Comparison of ENCODE assay signal across 9 mouse cellular contexts in the genomic region with DNA sequence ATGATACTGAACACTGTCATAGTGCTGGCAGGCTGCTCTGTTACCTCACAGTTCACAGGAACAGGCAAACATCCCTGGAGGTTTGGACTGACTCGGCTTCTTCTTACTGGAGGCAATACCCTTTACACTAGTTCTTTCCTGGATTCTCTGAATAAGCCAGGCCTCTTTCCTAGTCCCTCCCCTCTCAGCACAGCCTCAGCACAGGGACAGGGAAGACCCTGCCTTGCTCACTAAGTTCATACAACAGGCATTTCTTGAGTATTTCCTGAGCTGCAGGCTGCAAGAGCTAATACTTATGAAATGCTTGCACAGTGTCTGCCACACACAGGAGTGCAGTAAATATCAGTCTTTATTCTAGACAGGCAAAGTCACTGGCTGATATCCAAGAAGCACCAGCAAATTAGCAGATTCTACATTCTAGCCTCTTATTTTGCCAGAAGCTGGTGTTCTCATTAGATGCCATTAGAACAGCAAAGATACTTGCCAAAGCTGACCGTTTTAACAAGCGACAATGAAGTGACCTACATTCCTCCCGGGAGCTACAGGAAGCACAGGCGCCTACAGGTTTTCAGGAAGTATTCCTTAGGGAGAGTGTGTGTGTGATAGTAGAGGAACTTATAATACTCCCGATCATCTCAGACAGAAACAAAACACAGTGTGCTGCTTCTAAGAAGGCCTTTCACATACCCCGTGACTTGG.
DNase-seq lines count a peak whose midpoint lies in the region; ATAC-seq and TF ChIP-seq lines count a peak whose summit lies in the region.
"Had no signal": no experiment of that assay in that cellular context is flagged by ENCODE, and none has a peak within 500 bp of the region (broad histone marks: within the 10 kb centered on the region; RNA-seq: fewer than 3 reads in every experiment).

No protein-coding gene starts in this region.

- peak; percentile 45 for ATAC-seq in forebrain, postnatal 0 days
- 0 out of 2 replicates have a peak, but pooled peaks have one; percentile 20 for ATAC-seq in midbrain, embryonic 13.5 days
- ATAC-seq in liver, postnatal 0 days: no peak
- ATAC-seq: inflammation-experienced regulatory T-cells, adult 6 months had no signal

- no peaks in the 10 kb centered on the region for H3K9me3 ChIP-seq in forebrain, postnatal 0 days (ENCODE audit: low read length)
- H3K9me3 ChIP-seq in midbrain, embryonic 13.5 days: no peaks in the 10 kb centered on the region
- no peaks in the 10 kb centered on the region for H3K9me3 ChIP-seq in liver, postnatal 0 days (ENCODE audit: low read length)

- H3K4me2 ChIP-seq in forebrain, postnatal 0 days (ENCODE audit: low read depth): no peak overlapping the region
- no peak overlapping the region for H3K4me2 ChIP-seq in midbrain, embryonic 13.5 days (replicated peaks)
- no peak overlapping the region for H3K4me2 ChIP-seq in liver, postnatal 0 days (ENCODE audit: low read depth, low read length)

- 0 out of 2 replicates have a peak, but pooled peaks cover 7% of the 10 kb centered on the region for H3K4me1 ChIP-seq in forebrain, postnatal 0 days (ENCODE audit: insufficient read depth)
- peaks cover 30% of the 10 kb centered on the region for H3K4me1 ChIP-seq in midbrain, embryonic 13.5 days (replicated peaks)
- H3K4me1 ChIP-seq in liver, postnatal 0 days (ENCODE audit: insufficient read depth): peaks cover 13% of the 10 kb centered on the region

- WGBS in forebrain, postnatal 0 days: 16% methylated on average over 7 of the region's 7 CpGs
- WGBS in midbrain, embryonic 13.5 days: 60% methylated on average over 7 of the region's 7 CpGs
- WGBS in liver, postnatal 0 days (ENCODE audit: insufficient replicate concordance): 65% methylated on average over 7 of the region's 7 CpGs

- intact Hi-C loops in left cerebral cortex, postnatal 36 days (cut with DNase I): no loop called here

- H3K27me3 ChIP-seq in forebrain, postnatal 0 days (ENCODE audit: insufficient read depth, low read length): no peaks in the 10 kb centered on the region
- H3K27me3 ChIP-seq in midbrain, embryonic 13.5 days: no peaks in the 10 kb centered on the region
- no peaks in the 10 kb centered on the region for H3K27me3 ChIP-seq in liver, postnatal 0 days (ENCODE audit: insufficient read depth, low read length)

- H3K4me3 ChIP-seq in forebrain, postnatal 0 days (ENCODE audit: low read depth, low read length): no peak overlapping the region
- no peak overlapping the region for H3K4me3 ChIP-seq in midbrain, embryonic 13.5 days (replicated peaks)
- H3K4me3 ChIP-seq in liver, postnatal 0 days (ENCODE audit: low read depth, low read length): no peak overlapping the region

- DNase-seq in cerebellum, adult 8-10 months: peak; percentile 40
- DNase-seq in cerebellum, postnatal 4 days (ENCODE audit: low spot score in 2 of 2): no peak
- peak; percentile 35 for DNase-seq in left cerebral cortex, adult 11 months (ENCODE audit: low spot score)
- no peak for DNase-seq in left cerebral cortex, postnatal 36 days (ENCODE audit: low spot score in 2 of 2)
- peak; percentile 38 for DNase-seq in forebrain, postnatal 0 days
- no peak for DNase-seq in liver, postnatal 0 days
- no peak for DNase-seq in kidney, postnatal 4 days

- TF ChIP-seq EP300 in liver, postnatal 0 days (IDR thresholded peaks at IDR 0.05; ENCODE audit: low read depth): no peak

- H3K27ac ChIP-seq in forebrain, postnatal 0 days (ENCODE audit: low read depth, low read length): peak overlapping the region; percentile 40; the same call in 1 of the 2 replicates
- H3K27ac ChIP-seq in midbrain, embryonic 13.5 days: peak overlapping the region; percentile 32
- H3K27ac ChIP-seq in liver, postnatal 0 days (ENCODE audit: low read depth): no peak overlapping the region

- H3K9ac ChIP-seq in forebrain, postnatal 0 days: no peak overlapping the region
- no peak overlapping the region for H3K9ac ChIP-seq in midbrain, embryonic 13.5 days (replicated peaks)
- H3K9ac ChIP-seq in liver, postnatal 0 days (replicated peaks): no peak overlapping the region

- TF ChIP-seq CTCF in forebrain, postnatal 0 days (IDR thresholded peaks at IDR 0.05; ENCODE audit: low read depth): no peak
- TF ChIP-seq CTCF in liver, postnatal 0 days (IDR thresholded peaks at IDR 0.05; ENCODE audit: low read depth): no peak

- H3K36me3 ChIP-seq in forebrain, postnatal 0 days (ENCODE audit: insufficient read depth): no peaks in the 10 kb centered on the region
- no peaks in the 10 kb centered on the region for H3K36me3 ChIP-seq in midbrain, embryonic 13.5 days
- no peaks in the 10 kb centered on the region for H3K36me3 ChIP-seq in liver, postnatal 0 days (replicated peaks; ENCODE audit: insufficient read depth, low read length)

Comparison
In these comparisons a context has a peak if more than half of its experiments do, and no peak if none do; other contexts are left out.
1. DNase-seq: peak in cerebellum, adult 8-10 months (single experiment), left cerebral cortex, adult 11 months (single experiment) and forebrain, postnatal 0 days (single experiment); none in cerebellum, postnatal 4 days (0 of 2), left cerebral cortex, postnatal 36 days (0 of 2), liver, postnatal 0 days (single experiment) and kidney, postnatal 4 days (0 of 2).